Mouse (Mus musculus) embryo, embryonic 9.5 days (tissue): Measurements from ENCODE around the gene Gm4340.
"Not testable (repeated sequence)": the region's sequence is repeated elsewhere in the genome, so short reads cannot be mapped to it uniquely, and the experiment has no call there.

ENCODE experiments used
- DNase-seq: peaks from one replicate; pipeline ENCODE4 v3.0.0-alpha.2; 2017; ENCODE audit errors: extremely low spot score

Gm4340 gene

DNA sequence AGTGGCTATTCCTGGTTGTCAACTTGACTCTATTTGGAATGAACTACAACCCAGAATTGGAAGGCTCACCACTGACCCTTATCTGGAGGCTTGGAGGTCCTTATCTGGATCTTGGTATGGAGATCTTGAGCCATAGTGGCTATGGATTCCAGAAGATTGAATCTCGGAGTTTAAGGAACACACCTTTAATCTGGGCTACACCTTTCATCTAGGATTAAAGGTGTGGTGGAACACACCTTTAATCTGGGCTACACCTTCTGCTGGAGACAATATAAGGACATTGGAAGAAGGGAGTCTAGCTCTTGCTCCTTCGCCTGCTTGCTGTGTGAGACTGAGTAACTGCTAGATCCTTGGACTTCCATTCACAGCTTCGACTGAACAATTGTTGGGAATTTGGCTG is at the start of gene Gm4340:
TSS of gene Gm4340 (plus strand) at position 301 of the 400 bp plus-strand sequence.
- not testable (repeated sequence) for DNase-seq

DNA sequence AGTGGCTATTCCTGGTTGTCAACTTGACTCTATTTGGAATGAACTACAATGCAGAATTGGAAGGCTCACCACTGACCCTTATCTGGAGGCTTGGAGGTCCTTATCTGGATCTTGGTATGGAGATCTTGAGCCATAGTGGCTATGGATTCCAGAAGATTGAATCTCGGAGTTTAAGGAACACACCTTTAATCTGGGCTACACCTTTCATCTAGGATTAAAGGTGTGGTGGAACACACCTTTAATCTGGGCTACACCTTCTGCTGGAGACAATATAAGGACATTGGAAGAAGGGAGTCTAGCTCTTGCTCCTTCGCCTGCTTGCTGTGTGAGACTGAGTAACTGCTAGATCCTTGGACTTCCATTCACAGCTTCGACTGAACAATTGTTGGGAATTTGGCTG is 42.6 kb upstream of the Gm4340 start, which contains the start of gene Gm6763:
TSS of gene Gm6763 (plus strand) at position 301 of the 400 bp plus-strand sequence.
- not testable (repeated sequence) for DNase-seq

DNA sequence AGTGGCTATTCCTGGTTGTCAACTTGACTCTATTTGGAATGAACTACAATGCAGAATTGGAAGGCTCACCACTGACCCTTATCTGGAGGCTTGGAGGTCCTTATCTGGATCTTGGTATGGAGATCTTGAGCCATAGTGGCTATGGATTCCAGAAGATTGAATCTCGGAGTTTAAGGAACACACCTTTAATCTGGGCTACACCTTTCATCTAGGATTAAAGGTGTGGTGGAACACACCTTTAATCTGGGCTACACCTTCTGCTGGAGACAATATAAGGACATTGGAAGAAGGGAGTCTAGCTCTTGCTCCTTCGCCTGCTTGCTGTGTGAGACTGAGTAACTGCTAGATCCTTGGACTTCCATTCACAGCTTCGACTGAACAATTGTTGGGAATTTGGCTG is 34.1 kb upstream of the Gm4340 start, which contains the start of gene Gm8764:
TSS of gene Gm8764 (plus strand) at position 301 of the 400 bp plus-strand sequence.
- not testable (repeated sequence) for DNase-seq

DNA sequence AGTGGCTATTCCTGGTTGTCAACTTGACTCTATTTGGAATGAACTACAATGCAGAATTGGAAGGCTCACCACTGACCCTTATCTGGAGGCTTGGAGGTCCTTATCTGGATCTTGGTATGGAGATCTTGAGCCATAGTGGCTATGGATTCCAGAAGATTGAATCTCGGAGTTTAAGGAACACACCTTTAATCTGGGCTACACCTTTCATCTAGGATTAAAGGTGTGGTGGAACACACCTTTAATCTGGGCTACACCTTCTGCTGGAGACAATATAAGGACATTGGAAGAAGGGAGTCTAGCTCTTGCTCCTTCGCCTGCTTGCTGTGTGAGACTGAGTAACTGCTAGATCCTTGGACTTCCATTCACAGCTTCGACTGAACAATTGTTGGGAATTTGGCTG is 25.6 kb upstream of the Gm4340 start, which contains the start of gene Gm21304:
TSS of gene Gm21304 (plus strand) at position 301 of the 400 bp plus-strand sequence.
- not testable (repeated sequence) for DNase-seq

DNA sequence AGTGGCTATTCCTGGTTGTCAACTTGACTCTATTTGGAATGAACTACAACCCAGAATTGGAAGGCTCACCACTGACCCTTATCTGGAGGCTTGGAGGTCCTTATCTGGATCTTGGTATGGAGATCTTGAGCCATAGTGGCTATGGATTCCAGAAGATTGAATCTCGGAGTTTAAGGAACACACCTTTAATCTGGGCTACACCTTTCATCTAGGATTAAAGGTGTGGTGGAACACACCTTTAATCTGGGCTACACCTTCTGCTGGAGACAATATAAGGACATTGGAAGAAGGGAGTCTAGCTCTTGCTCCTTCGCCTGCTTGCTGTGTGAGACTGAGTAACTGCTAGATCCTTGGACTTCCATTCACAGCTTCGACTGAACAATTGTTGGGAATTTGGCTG is 17.1 kb upstream of the Gm4340 start, which contains the start of gene Gm21312:
TSS of gene Gm21312 (plus strand) at position 301 of the 400 bp plus-strand sequence.
- DNase-seq, result not testable (repeated sequence)

DNA sequence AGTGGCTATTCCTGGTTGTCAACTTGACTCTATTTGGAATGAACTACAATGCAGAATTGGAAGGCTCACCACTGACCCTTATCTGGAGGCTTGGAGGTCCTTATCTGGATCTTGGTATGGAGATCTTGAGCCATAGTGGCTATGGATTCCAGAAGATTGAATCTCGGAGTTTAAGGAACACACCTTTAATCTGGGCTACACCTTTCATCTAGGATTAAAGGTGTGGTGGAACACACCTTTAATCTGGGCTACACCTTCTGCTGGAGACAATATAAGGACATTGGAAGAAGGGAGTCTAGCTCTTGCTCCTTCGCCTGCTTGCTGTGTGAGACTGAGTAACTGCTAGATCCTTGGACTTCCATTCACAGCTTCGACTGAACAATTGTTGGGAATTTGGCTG is 8.6 kb upstream of the Gm4340 start, which contains the start of gene Gm20765:
TSS of gene Gm20765 (plus strand) at position 301 of the 400 bp plus-strand sequence.
- not testable (repeated sequence) for DNase-seq

DNA sequence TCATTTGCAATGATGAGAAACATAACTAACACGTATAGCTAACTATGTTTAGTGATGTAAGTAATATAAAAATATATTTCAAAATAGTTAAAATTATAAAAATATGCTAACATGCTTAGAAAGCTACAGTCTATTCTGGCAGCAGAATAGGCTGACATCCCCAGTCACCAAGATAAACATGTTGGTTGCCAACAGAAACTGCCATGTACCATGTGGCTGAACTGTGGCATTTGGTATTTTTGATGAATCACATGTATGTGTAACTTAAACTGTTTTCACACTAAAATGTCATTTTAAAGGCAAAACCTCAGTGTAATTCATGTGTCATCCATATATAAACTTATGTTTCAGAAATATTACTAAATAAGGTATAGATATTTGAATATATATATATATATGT is 15.8 kb downstream of the Gm4340 start:
- DNase-seq, result no peak

DNA sequence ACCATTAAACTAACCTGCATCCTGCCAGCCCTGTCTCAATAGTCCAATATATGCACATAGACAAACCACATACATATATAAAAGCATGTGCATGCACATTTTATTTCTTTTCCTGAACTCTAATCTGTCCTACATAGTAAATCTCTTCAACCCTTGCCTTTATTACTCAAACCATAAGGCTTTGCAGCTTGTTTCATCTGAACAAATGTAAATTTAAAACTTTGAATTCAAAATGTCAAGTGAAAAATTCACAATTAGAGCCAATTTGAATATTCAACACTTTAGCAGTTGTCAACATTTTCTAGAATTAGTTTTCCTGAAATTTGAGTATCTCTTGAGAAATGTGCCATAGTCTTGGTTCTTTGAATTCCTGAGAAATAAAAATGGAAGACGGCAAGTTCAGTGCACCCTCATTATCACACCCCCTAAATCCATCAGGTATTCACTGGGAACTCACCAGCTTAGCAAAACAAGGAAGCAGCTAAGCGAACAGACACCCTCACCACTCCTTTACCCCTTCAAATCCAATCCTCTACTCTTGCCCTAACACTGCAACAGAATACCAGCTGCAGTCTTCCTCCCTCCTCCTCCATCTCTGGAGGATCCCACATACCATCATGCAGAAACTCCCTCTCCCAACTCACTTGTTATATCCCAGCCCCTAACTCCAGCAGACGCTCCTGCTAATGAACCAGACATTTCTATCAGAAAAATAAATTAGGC is 16.6 kb downstream of the Gm4340 start:
- DNase-seq, result no peak

DNA sequence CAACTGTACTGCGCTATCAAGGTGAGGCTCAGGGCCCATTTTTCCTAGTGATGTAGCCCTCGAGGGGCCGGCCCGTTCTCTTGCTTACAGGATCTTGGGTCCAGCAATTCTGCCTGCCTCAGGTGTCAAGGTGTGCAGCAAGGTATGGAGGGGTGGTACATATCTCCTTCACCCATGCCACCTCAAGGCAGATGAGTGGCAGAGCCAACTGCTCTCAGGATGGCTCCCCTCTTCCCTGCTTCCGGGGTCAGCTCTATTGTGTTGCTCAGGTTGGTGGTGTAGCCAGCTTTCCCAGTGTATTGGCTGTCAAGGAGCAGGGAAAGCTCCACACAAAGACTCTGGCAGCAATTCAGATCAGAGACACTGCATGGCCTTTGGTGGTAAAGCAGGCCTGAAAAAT is 20.7 kb downstream of the Gm4340 start:
- no peak for DNase-seq

DNA sequence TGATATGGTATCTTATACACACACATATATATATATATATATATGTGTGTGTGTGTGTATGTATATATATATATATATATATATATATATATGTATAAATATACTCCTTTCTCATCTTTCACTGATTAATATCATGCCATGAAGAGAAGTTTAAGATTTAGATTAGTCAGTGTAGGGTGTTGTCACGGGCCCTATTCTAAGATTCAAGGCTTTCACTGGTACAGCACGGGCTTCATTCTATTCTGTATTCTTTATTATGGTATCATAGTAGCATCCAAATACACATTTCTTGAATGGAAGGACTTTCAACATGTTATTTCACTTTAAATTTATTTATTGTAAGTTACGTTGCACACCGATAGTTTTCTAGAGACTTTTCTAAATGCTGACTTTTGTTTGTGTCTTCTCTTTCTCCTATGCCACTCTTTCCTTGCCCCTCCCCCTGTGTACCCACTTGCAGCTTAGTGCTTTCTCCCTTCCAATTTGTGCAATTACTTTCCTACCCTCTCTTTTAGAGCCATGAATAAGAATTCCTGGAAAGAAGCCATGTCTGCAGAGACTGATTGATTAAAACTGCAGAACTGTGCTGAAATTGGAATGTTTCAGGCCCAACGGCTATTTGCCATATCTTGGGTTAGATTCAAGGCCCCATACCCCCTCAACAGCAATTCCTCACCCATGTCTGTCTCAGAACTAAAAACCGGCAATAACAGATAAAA is 26.6 kb downstream of the Gm4340 start:
- DNase-seq, result no peak
